Mouse (Mus musculus) embryonic facial prominence, embryonic 13.5 days (tissue): ENCODE measurements around the gene Slc30a2. TPM values are rescaled to one million over a fixed set of nuclear protein-coding genes. Genes with fewer than 3 reads are reported as not detected.

Experiments used
- ATAC-seq: fragments of 200-750 bp; cut with Nextera tagmentation; 2 replicates; pipeline ENCODE4 v1.8.0; 2017; ENCODE audit warnings: low read depth; ENCODE audit not compliant: insufficient number of reproducible peaks, insufficient read depth, low FRiP score, low TSS enrichment
- H3K27ac ChIP-seq: fragments of 300-500 bp; sonication (generic); 2 replicates; pipeline ENCODE4 v1.5.1; 2015; ENCODE audit warnings: moderate library complexity, mild to moderate bottlenecking, inconsistent platforms
- H3K27me3 ChIP-seq: fragments of 300-500 bp; sonication (generic); 2 replicates; pipeline ENCODE4 v1.6.1; 2015; ENCODE audit warnings: mild to moderate bottlenecking, inconsistent platforms
- H3K36me3 ChIP-seq: fragments of 300-500 bp; sonication (generic); 2 replicates; pipeline ENCODE4 v1.6.1; 2015; ENCODE audit warnings: mild to moderate bottlenecking, inconsistent platforms
- H3K4me1 ChIP-seq: fragments of 300-500 bp; sonication (generic); 2 replicates; pipeline ENCODE4 v1.6.1; 2015; ENCODE audit warnings: inconsistent platforms
- H3K4me2 ChIP-seq: fragments of 300-500 bp; sonication (generic); 2 replicates; pipeline ENCODE4 v1.6.1; 2015; ENCODE audit warnings: moderate library complexity, mild to moderate bottlenecking, inconsistent platforms
- H3K4me3 ChIP-seq: fragments of 300-500 bp; sonication (generic); 2 replicates; pipeline ENCODE4 v1.5.1; 2015; ENCODE audit warnings: mild to moderate bottlenecking, inconsistent platforms
- H3K9ac ChIP-seq: fragments of 300-500 bp; sonication (generic); 2 replicates; pipeline ENCODE4 v1.6.1; 2015; ENCODE audit warnings: mild to moderate bottlenecking, inconsistent platforms
- H3K9me3 ChIP-seq: fragments of 300-500 bp; sonication (generic); 2 replicates; pipeline ENCODE4 v1.6.1; 2016; ENCODE audit warnings: inconsistent platforms
- WGBS: fragments of 180-500 bp; shearing (Covaris S2); methylation state at CpG from one replicate; pipeline ENCODE4 v1.1.7; 2015; ENCODE audit warnings: mixed read lengths; 5-methylcytosine and 5-hydroxymethylcytosine counted together
- polyA plus RNA-seq: library from polyadenylated mRNA; unstranded; fragments of >200 nt; fragmentation: Nextera tagmentation; extraction: Ambion mirVana; gene quantifications from 2 replicates; pipeline ENCODE4 v1.2.1, GENCODE M21; 2015

Gene Slc30a2
- polyA plus RNA-seq, 1 experiment from 2014 or later: 0.38 TPM

- no peak for ATAC-seq
- Histone ChIP-seq H3K36me3 (no peaks in the 10 kb centered on the region), H3K9me3 (no peaks in the 10 kb centered on the region), H3K9ac (no peak overlapping the region), H3K27me3 (peaks cover 14% of the 10 kb centered on the region), H3K27ac (no peak overlapping the region), H3K4me3 (no peak overlapping the region), H3K4me1 (peaks cover 14% of the 10 kb centered on the region), H3K4me2 (no peak overlapping the region)
- WGBS: 88% methylated on average over 6 of the region's 6 CpGs
Measured at GRCm38 (mm10) chr4:134350641-134351040, 7.7 kb downstream of the Slc30a2 start.

- no peak for ATAC-seq
- H3K27ac ChIP-seq: no peak overlapping the region
- 36% methylated on average over 18 of the region's 18 CpGs for WGBS
- no peak overlapping the region for H3K9ac ChIP-seq
- no peak overlapping the region for H3K4me3 ChIP-seq
- peaks cover 4% of the 10 kb centered on the region; the same call in 1 of the 2 replicates for H3K27me3 ChIP-seq
- H3K4me1 ChIP-seq: peaks cover 22% of the 10 kb centered on the region
- H3K36me3 ChIP-seq: no peaks in the 10 kb centered on the region
- H3K9me3 ChIP-seq: no peaks in the 10 kb centered on the region
- H3K4me2 ChIP-seq: no peak overlapping the region
Measured at GRCm38 (mm10) chr4:134351329-134352260, 8.6 kb downstream of the Slc30a2 start.

GRCm38 (mm10) chr4:134352261-134352707 lies 9.3 kb downstream of the Slc30a2 start:
- no peak for ATAC-seq
- H3K4me1 ChIP-seq: peaks cover 27% of the 10 kb centered on the region
- no peak overlapping the region for H3K27ac ChIP-seq
- H3K27me3 ChIP-seq: peaks cover 4% of the 10 kb centered on the region
- WGBS: 63% methylated on average over 12 of the region's 12 CpGs
- no peak overlapping the region for H3K9ac ChIP-seq
- no peak overlapping the region for H3K4me3 ChIP-seq
- no peaks in the 10 kb centered on the region for H3K9me3 ChIP-seq
- H3K4me2 ChIP-seq: no peak overlapping the region
- H3K36me3 ChIP-seq: no peaks in the 10 kb centered on the region

- no peak for ATAC-seq
- H3K4me1 ChIP-seq: peaks cover 31% of the 10 kb centered on the region
- WGBS: 74% methylated on average over 7 of the region's 7 CpGs
Measured at GRCm38 (mm10) chr4:134352929-134353328, 9.9 kb downstream of the Slc30a2 start.

GRCm38 (mm10) chr4:134353527-134354409 lies 10.8 kb downstream of the Slc30a2 start:
- ATAC-seq: no peak
- peaks cover 31% of the 10 kb centered on the region for H3K4me1 ChIP-seq
- H3K4me2 ChIP-seq: no peak overlapping the region
- no peaks in the 10 kb centered on the region for H3K36me3 ChIP-seq
- H3K27ac ChIP-seq: no peak overlapping the region
- H3K27me3 ChIP-seq: peaks cover 12% of the 10 kb centered on the region
- H3K9ac ChIP-seq: no peak overlapping the region
- H3K9me3 ChIP-seq: no peaks in the 10 kb centered on the region
- H3K4me3 ChIP-seq: no peak overlapping the region
- WGBS: 60% methylated on average over 5 of the region's 5 CpGs

More at GRCm38 (mm10) chr4:134352929-134353328, 9.9 kb downstream of the Slc30a2 start:
- Histone ChIP-seq H3K36me3 (no peaks in the 10 kb centered on the region), H3K27ac (no peak overlapping the region), H3K4me3 (no peak overlapping the region), H3K4me2 (no peak overlapping the region), H3K9me3 (no peaks in the 10 kb centered on the region), H3K9ac (no peak overlapping the region), H3K27me3 (peaks cover 10% of the 10 kb centered on the region)

- 52% methylated on average over 16 of the region's 16 CpGs for WGBS
- peaks cover 31% of the 10 kb centered on the region for H3K4me1 ChIP-seq
- no peak for ATAC-seq
Measured at GRCm38 (mm10) chr4:134355841-134356452, 13.0 kb downstream of the Slc30a2 start.

GRCm38 (mm10) chr4:134356591-134357460 lies 13.8 kb downstream of the Slc30a2 start:
- H3K4me3 ChIP-seq: no peak overlapping the region
- no peak overlapping the region for H3K27ac ChIP-seq
- WGBS: 24% methylated on average over 22 of the region's 22 CpGs
- H3K4me1 ChIP-seq: peaks cover 32% of the 10 kb centered on the region
- H3K9me3 ChIP-seq: no peaks in the 10 kb centered on the region
- no peak for ATAC-seq
- H3K9ac ChIP-seq: 0 out of 2 replicates have a peak overlapping the region, but pooled peaks have one; percentile 1
- H3K36me3 ChIP-seq: no peaks in the 10 kb centered on the region
- H3K27me3 ChIP-seq: peaks cover 12% of the 10 kb centered on the region
- H3K4me2 ChIP-seq: peak overlapping the region; percentile 37

More at GRCm38 (mm10) chr4:134355841-134356452, 13.0 kb downstream of the Slc30a2 start:
- H3K27me3 ChIP-seq: peaks cover 12% of the 10 kb centered on the region
- H3K9ac ChIP-seq: no peak overlapping the region
- no peak overlapping the region for H3K27ac ChIP-seq
- H3K9me3 ChIP-seq: no peaks in the 10 kb centered on the region
- H3K4me3 ChIP-seq: no peak overlapping the region
- no peak overlapping the region for H3K4me2 ChIP-seq
- H3K36me3 ChIP-seq: no peaks in the 10 kb centered on the region

GRCm38 (mm10) chr4:134357461-134357771 lies 14.4 kb downstream of the Slc30a2 start:
- no peak overlapping the region for H3K9ac ChIP-seq

GRCm38 (mm10) chr4:134359649-134360048 lies 16.7 kb downstream of the Slc30a2 start:
- no peak for ATAC-seq
- 85% methylated on average over 6 of the region's 6 CpGs for WGBS

More at GRCm38 (mm10) chr4:134357461-134357771, 14.4 kb downstream of the Slc30a2 start:
- Histone ChIP-seq H3K36me3 (no peaks in the 10 kb centered on the region), H3K9me3 (no peaks in the 10 kb centered on the region), H3K27me3 (peaks cover 12% of the 10 kb centered on the region), H3K4me1 (peaks cover 32% of the 10 kb centered on the region), H3K27ac (no peak overlapping the region), H3K4me3 (no peak overlapping the region), H3K4me2 (peak overlapping the region; percentile 37)
- ATAC-seq: no peak
- WGBS: 44% methylated on average over 17 of the region's 17 CpGs

GRCm38 (mm10) chr4:134361215-134361614 lies 18.2 kb downstream of the Slc30a2 start:
- Histone ChIP-seq H3K4me2 (no peak overlapping the region), H3K4me1 (peaks cover 46% of the 10 kb centered on the region), H3K9me3 (no peaks in the 10 kb centered on the region), H3K27ac (no peak overlapping the region), H3K4me3 (no peak overlapping the region), H3K9ac (no peak overlapping the region), H3K36me3 (no peaks in the 10 kb centered on the region), H3K27me3 (peaks cover 12% of the 10 kb centered on the region)
- 33% methylated on average over 5 of the region's 5 CpGs for WGBS
- no peak for ATAC-seq

More at GRCm38 (mm10) chr4:134359649-134360048, 16.7 kb downstream of the Slc30a2 start:
- peaks cover 39% of the 10 kb centered on the region for H3K4me1 ChIP-seq
- H3K4me3 ChIP-seq: no peak overlapping the region
- no peaks in the 10 kb centered on the region for H3K36me3 ChIP-seq
- H3K27me3 ChIP-seq: peaks cover 12% of the 10 kb centered on the region
- H3K9me3 ChIP-seq: no peaks in the 10 kb centered on the region
- no peak overlapping the region for H3K4me2 ChIP-seq
- no peak overlapping the region for H3K27ac ChIP-seq
- no peak overlapping the region for H3K9ac ChIP-seq
